11 mouse cellular contexts compared by ENCODE assay signal in the genomic region with DNA sequence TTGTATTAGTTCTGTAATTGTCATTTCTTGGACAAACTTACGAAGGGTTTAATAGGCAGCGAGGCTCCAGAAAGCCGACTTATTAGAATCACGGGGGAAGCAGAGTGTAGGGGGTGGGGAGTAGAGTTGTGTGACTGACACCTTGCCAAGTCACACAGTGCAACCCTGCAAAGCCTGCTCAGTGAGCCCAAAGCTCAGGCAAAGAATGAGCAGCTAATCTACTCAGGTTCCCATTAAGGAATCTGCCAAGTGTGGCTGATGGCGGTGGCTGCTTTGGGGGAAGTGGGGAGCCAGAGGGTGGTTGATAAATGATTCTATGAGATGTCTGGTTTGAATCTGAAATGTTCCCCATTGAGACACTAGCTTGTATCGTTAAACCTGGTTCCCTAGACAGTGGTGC. TPM values are rescaled to one million over a fixed set of nuclear protein-coding genes. Genes with fewer than 3 reads are reported as not detected.
DNase-seq lines count a peak whose midpoint lies in the region; ATAC-seq and TF ChIP-seq lines count a peak whose summit lies in the region.
"Had no signal": no experiment of that assay in that cellular context is flagged by ENCODE, and none has a peak within 500 bp of the region (broad histone marks: within the 10 kb centered on the region; RNA-seq: fewer than 3 reads in every experiment).

No protein-coding gene starts in this region.

- ATAC-seq in forebrain, embryonic 12.5 days (ENCODE audit: low FRiP score), result 0 out of 2 replicates have a peak, but pooled peaks have one; percentile 39
- no peak for ATAC-seq in forebrain, embryonic 11.5 days (replicated peaks; ENCODE audit: low FRiP score)
- peak; percentile 92 for ATAC-seq in lung, embryonic 16.5 days (ENCODE audit: low read depth)
- ATAC-seq in kidney, embryonic 15.5 days (replicated peaks; ENCODE audit: low FRiP score), result 0 out of 2 replicates have a peak, but pooled peaks have one; percentile 66
- peak; percentile 57 for ATAC-seq in megakaryocyte progenitor cell, adult 5-6 weeks (replicated peaks; ENCODE audit: poor library complexity)

- no peaks in the 10 kb centered on the region for H3K9me3 ChIP-seq in forebrain, embryonic 12.5 days
- no peaks in the 10 kb centered on the region for H3K9me3 ChIP-seq in forebrain, embryonic 11.5 days (ENCODE audit: control insufficient read depth, low read length)
- H3K9me3 ChIP-seq in lung, embryonic 16.5 days (ENCODE audit: control insufficient read depth, low read length), result no peaks in the 10 kb centered on the region
- H3K9me3 ChIP-seq in kidney, embryonic 15.5 days (replicated peaks), result no peaks in the 10 kb centered on the region
- H3K9me3 ChIP-seq: midbrain, embryonic 12.5 days had no signal

- H3K4me1 ChIP-seq in forebrain, embryonic 12.5 days, result peaks cover 10% of the 10 kb centered on the region
- H3K4me1 ChIP-seq in forebrain, embryonic 11.5 days (replicated peaks; ENCODE audit: control insufficient read depth, insufficient read depth, low read length), result peaks cover 2% of the 10 kb centered on the region; the same call in 1 of the 2 replicates
- H3K4me1 ChIP-seq in lung, embryonic 16.5 days (replicated peaks; ENCODE audit: control insufficient read depth, insufficient read depth, low read length), result peaks cover 5% of the 10 kb centered on the region; the same call in 1 of the 2 replicates
- H3K4me1 ChIP-seq in lung, adult 2 months (ENCODE audit: control insufficient read depth, insufficient read depth, low read length), result no peaks in the 10 kb centered on the region
- peaks cover 3% of the 10 kb centered on the region; the same call in 1 of the 2 replicates for H3K4me1 ChIP-seq in kidney, embryonic 15.5 days

- no peak overlapping the region for H3K4me2 ChIP-seq in forebrain, embryonic 12.5 days
- H3K4me2 ChIP-seq in forebrain, embryonic 11.5 days (ENCODE audit: low read depth, low read length, severe bottlenecking), result no peak overlapping the region
- H3K4me2 ChIP-seq in lung, embryonic 16.5 days (ENCODE audit: low read depth, low read length), result no peak overlapping the region
- no peak overlapping the region for H3K4me2 ChIP-seq in kidney, embryonic 15.5 days
- H3K4me2 ChIP-seq: midbrain, embryonic 12.5 days had no signal

- WGBS in forebrain, embryonic 12.5 days, result 43% methylated on average over 6 of the region's 6 CpGs
- WGBS in forebrain, embryonic 11.5 days, result 76% methylated on average over 6 of the region's 6 CpGs
- 55% methylated on average over 6 of the region's 6 CpGs for WGBS in lung, embryonic 16.5 days
- 69% methylated on average over 6 of the region's 6 CpGs for WGBS in lung, adult 2 months
- 60% methylated on average over 6 of the region's 6 CpGs for WGBS in kidney, embryonic 15.5 days

- DNase-seq in forebrain, embryonic 11.5 days (ENCODE audit: low spot score), result no peak
- no peak for DNase-seq in lung, adult 2 months
- no peak for DNase-seq in heart, adult 18-20 months
- no peak for DNase-seq in ovary, postnatal 36 days (ENCODE audit: low spot score)
- DNase-seq: right cerebral cortex, postnatal 25 days had no signal

- no peaks in the 10 kb centered on the region for H3K27me3 ChIP-seq in forebrain, embryonic 12.5 days
- no peaks in the 10 kb centered on the region for H3K27me3 ChIP-seq in forebrain, embryonic 11.5 days (ENCODE audit: control insufficient read depth, insufficient read depth, low read length)
- no peaks in the 10 kb centered on the region for H3K27me3 ChIP-seq in lung, embryonic 16.5 days (ENCODE audit: control insufficient read depth, insufficient read depth, low read depth, low read length)
- no peaks in the 10 kb centered on the region for H3K27me3 ChIP-seq in kidney, embryonic 15.5 days
- H3K27me3 ChIP-seq: midbrain, embryonic 12.5 days had no signal

- H3K9ac ChIP-seq in forebrain, embryonic 12.5 days, result no peak overlapping the region
- H3K9ac ChIP-seq in forebrain, embryonic 11.5 days (ENCODE audit: low read length), result no peak overlapping the region
- no peak overlapping the region for H3K9ac ChIP-seq in lung, embryonic 16.5 days (ENCODE audit: low read length)
- H3K9ac ChIP-seq in kidney, embryonic 15.5 days, result no peak overlapping the region
- H3K9ac ChIP-seq: midbrain, embryonic 12.5 days had no signal

- H3K36me3 ChIP-seq in forebrain, embryonic 12.5 days (replicated peaks), result no peaks in the 10 kb centered on the region
- no peaks in the 10 kb centered on the region for H3K36me3 ChIP-seq in forebrain, embryonic 11.5 days (ENCODE audit: control insufficient read depth, insufficient read depth, low read length)
- H3K36me3 ChIP-seq in lung, embryonic 16.5 days (ENCODE audit: control insufficient read depth, insufficient read depth, low read length), result no peaks in the 10 kb centered on the region
- H3K36me3 ChIP-seq in kidney, embryonic 15.5 days, result no peaks in the 10 kb centered on the region
- H3K36me3 ChIP-seq: midbrain, embryonic 12.5 days had no signal

- TF ChIP-seq POLR2A in lung, adult 2 months (IDR thresholded peaks at IDR 0.05; ENCODE audit: borderline replicate concordance, extremely low read depth, low read depth, low read length), result no peak

- no peak for TF ChIP-seq CTCF in lung, adult 2 months (IDR thresholded peaks at IDR 0.05; ENCODE audit: insufficient read depth, low read length)

- H3K4me3 ChIP-seq in forebrain, embryonic 12.5 days (replicated peaks), result no peak overlapping the region
- no peak overlapping the region for H3K4me3 ChIP-seq in forebrain, embryonic 11.5 days (ENCODE audit: low read depth, low read length)
- no peak overlapping the region for H3K4me3 ChIP-seq in lung, embryonic 16.5 days (ENCODE audit: low read length)
- H3K4me3 ChIP-seq in lung, adult 2 months (replicated peaks; ENCODE audit: extremely low read depth, low read depth, low read length), result no peak overlapping the region
- no peak overlapping the region for H3K4me3 ChIP-seq in kidney, embryonic 15.5 days (replicated peaks)
- H3K4me3 ChIP-seq: erythroblast, embryonic 14.5 days; midbrain, embryonic 12.5 days had no signal

- H3K27ac ChIP-seq in forebrain, embryonic 12.5 days, result no peak overlapping the region
- H3K27ac ChIP-seq in forebrain, embryonic 11.5 days (ENCODE audit: low read depth, low read length), result no peak overlapping the region
- no peak overlapping the region for H3K27ac ChIP-seq in lung, embryonic 16.5 days (ENCODE audit: low read length)
- H3K27ac ChIP-seq in kidney, embryonic 15.5 days, result no peak overlapping the region; the same call in 1 of the 2 replicates
- H3K27ac ChIP-seq: midbrain, embryonic 12.5 days had no signal

RNA-seq across cellular contexts. Expression of a gene that starts 11.1 kb away (rescaled TPM):
- polyA plus RNA-seq in forebrain, embryonic 12.5 days (2016; fragmentation: Nextera tagmentation; extraction: Ambion mirVana), result 16.7 and 17.2 TPM in 2 replicates
- polyA plus RNA-seq in forebrain, embryonic 11.5 days (2014; fragmentation: Nextera tagmentation; extraction: Ambion mirVana), result 19.8 and 20.1 TPM in 2 replicates
- 4.5 and 5.2 TPM in 2 replicates for polyA plus RNA-seq in lung, embryonic 16.5 days (2015; fragmentation: Nextera tagmentation; extraction: Ambion mirVana)
- 1.7 and 2.4 TPM in 2 replicates for polyA plus RNA-seq in lung, adult 2 months (2012; rRNA removed)
- polyA plus RNA-seq in kidney, embryonic 15.5 days (2015; fragmentation: Nextera tagmentation; extraction: Ambion mirVana), result 10.1 and 10.6 TPM in 2 replicates
- total RNA-seq in megakaryocyte progenitor cell, adult 5-6 weeks (2015), result 95.0 and 97.5 TPM in 2 replicates
- 128 and 149 TPM in 2 replicates for total RNA-seq in megakaryocyte progenitor cell, adult 5-6 weeks (2017)
- total RNA-seq in heart, adult 18-20 months (2021), result 1 to 10 TPM; 2.7 to 3.7 TPM
